Mouse (Mus musculus): ENCODE results near the gene Arl4d.
"Not testable (repeated sequence)": the region's sequence is repeated elsewhere in the genome, so short reads cannot be mapped to it uniquely, and the experiment has no call there.

The Arl4d gene

DNA sequence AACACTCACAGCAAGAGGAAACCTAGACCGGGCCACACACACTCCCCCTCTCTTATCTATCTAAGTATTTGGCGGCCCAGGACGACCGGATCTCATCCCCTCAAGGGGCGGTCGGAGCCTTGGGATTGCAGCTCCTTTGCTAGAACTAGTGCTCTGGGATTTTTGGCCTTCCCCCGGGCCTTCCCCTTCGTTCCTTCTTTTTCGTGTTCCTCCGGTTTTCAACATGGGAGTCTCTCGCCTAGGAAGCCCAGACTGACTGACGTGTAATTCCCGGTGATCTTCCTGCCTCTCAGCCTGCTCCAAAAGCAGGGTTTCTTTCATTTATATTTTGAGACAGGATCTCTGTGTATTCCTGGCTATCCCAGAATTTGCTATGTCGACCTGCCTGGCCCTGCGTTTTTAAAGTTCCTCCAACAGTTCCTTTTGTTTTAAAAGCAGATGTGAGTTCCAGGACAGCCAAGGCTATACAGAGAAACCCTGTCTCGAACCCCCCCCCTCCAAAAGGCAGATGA is 19.0 kb upstream of the Arl4d start:
- DNase-seq (ENCODE audit: low read depth) = peak; percentile 40

DNA sequence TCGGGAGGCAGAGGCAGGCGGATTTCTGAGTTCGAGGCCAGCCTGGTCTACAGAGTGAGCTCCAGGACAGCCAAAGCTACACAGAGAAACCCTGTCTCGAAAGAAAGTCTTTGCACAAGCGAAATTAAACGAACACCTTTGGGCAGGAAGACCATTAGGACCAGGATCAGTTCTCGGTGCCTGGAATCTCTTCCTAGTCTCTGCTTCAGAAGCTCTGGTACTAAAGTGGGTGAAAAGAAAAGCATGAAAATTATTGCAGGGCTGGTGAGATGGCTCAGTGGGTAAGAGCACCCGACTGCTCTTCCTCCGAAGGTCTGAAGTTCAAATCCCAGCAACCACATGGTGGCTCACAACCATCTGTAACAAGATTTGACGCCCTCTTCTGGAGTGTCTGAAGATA is 18.2 kb upstream of the Arl4d start:
- DNase-seq (ENCODE audit: low read depth) = not testable (repeated sequence)

DNA sequence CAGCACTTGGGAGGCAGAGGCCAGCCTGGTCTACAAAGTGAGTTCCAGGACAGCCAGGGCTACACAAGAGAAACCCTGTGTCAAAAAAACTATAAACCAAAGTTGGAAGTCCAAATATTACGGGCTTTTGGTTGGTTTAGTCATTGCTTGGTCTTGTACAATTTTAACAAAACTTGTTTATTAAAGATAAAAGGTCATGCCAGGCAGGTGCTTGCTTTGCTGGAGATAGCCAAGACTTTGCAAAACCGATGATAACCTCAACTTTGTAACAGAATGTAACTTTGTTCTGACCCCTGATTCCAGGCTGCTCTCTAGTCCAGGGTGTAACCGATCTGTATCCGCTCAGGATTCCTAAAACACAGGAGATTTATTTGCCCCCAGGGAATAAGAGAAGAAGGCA is 9.0 kb upstream of the Arl4d start:
- no peak for DNase-seq (ENCODE audit: low read depth)

DNA sequence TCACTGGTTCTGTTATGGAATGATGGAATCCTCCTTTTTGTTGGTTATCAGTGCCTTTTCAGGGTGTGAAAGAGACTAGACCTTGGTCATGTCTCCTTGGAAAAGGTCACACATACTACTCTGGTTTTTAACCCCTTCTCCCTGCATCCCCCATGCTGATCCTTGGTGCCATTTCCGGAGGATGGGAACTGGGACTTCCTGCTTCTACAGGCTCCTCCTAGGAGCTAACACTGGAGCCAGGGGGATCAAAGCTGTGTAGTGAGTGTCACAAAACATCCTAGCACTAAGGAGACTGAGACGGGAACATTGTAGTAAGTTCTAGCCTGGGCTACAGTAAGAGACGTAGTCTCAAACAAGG is 7.8 kb upstream of the Arl4d start:
- DNase-seq (ENCODE audit: low read depth) = no peak

DNA sequence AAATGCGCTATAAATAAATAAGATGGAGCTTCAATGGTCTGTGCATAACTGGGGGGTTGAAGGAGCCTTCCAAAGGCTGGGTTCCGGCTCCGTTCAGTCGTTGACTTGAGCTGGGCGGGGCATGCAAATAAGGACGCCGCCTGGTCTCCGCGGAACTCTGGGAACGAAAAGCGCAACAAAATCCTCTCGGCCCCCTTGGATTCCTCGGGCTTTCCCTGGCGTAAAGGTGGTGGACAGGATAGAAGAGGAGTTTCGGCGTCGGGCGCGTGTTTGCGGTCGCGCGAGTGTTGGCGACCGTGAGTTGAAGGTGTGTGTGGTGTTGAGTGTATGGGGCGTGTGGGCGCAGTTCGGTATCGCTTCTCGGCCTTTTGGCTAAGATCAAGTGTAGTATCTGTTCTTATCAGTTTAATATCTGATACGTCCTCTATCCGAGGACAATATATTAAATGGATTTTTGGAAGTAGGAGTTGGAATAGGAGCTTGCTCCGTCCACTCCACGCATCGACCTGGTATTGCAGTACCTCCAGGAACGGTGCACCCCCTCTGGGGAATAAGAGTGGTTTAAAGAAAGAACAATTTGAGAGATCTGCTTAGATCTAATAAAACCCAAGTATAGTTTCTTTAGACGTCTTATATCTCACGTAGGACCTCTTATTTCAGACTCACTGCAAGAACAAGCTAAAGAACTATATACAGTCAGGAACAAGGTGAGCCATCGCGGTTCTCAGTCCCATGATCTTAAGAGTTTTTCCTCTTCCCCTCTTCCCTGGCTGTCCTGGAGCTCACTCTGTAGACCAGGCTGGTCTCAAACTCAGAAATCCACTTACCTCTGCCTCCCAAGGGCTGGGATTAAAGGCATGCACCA is 7.2 kb upstream of the Arl4d start:
- peak; percentile 91 for DNase-seq (ENCODE audit: low read depth)

DNA sequence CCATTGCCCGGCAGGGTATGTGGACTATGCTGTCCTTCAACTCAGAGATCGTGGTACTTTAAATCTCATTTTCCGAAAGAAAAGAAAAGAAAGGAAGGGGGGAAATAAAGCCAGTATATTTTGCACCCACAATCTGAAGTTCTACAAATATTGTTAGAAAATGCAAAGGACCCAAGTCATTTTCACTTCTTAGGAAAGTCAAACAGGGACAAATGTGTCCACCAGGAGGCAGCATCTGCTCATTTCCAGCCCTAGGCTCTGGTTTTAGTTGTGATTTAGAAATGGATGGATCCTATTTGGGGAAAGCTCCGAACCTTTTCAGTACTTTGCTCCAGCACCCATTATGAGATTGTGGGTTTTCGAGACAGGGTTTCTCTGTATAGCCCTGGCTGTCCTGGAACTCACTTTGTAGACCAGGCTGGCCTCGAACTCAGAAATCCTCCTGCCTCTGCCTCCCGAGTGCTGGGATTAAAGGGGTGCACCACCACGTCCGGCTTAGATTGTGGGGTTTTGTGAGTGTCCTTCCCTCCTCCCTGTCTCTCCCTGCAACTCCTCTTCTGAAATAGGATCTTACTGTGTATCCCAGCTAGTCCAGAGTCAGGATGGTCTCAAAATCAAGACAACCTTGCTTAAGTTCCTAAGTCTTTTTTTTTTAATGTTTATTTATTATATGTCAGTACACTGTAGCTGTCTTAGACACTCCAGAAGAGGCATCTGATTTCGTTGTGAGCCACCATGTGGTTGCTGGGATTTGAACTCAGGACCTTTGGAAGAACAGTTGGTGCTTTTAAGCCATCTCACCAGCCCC is 6.4 kb upstream of the Arl4d start:
- DNase-seq (ENCODE audit: low read depth) = peak; percentile 93

DNA sequence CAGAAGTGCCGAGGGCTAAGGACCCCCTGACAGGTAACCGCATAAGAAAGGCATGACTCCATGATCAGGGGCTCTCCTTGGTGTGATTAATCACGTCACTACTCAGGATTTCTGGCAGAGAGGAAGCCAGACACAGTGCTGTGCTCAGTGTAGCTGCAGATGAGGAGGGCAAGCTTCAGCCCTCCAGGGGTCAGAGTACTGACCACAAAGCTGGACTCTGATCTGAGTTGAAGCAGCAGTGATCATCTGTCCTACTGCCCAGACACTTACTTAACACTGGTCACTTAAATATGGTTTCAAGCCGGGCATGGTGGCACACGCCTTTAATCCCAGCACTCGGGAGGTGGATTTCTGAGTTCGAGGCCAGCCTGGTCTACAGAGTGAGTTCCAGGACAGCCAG is 4.2 kb upstream of the Arl4d start:
- peak; percentile 20 for DNase-seq (ENCODE audit: low read depth)

DNA sequence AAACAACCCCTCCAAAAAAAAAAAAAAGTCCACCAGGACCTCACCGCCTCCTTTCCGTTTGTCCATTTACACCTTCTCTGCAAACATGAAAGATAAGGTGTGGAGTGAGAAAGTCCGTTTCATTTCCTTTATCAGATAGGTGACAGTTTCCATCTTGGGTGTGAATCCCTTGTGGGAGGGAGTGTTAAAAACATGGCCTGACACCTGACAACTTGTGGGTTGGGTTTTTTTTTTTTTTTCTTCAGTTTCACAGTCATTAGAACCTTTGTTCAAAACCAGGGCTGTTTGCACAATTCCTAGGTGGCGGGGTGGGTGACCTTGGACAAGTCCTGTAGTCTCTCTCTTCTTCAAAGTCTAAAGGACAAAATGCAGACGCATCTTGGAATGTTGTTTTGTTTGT is 3.6 kb upstream of the Arl4d start:
- DNase-seq (ENCODE audit: low read depth) = no peak

DNA sequence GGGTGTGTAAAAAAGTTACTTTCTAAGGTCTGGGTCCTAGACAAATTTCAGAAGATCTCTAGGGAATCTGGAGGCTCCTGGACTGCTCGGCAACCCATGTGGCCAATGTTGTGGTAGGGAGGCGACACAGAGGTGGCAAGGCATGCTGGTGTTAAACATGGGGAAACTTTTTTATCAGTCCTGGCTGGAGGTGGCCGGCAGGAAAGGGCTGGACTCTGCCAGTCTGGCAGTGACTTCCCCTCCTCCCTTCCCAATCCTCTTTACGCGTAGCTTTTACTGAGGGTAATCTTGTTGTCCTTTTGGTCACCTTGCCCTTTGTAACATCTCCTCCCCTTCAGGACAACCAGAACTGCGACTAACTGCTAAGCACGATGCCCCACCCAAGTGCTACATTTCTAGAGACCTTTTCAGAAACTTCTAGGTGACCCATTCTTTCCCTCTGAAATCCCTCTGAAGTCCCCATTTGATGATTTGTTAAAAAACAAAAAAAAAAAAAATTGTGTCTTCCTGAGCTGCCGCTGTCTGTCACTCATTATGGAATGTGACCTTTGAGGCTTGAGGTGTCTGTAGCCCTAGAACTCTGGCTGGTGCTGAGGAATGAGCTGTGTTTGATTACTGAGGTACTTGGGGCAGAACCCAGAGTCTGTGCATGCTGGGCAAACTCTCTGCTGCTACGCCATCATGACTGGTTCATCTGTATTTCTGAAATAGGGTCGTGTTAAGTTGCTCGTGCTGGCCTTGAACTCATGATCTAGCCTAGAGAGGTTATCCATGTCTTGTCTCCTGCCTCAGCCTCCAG is 1.9 kb upstream of the Arl4d start:
- no peak for DNase-seq (ENCODE audit: low read depth)

DNA sequence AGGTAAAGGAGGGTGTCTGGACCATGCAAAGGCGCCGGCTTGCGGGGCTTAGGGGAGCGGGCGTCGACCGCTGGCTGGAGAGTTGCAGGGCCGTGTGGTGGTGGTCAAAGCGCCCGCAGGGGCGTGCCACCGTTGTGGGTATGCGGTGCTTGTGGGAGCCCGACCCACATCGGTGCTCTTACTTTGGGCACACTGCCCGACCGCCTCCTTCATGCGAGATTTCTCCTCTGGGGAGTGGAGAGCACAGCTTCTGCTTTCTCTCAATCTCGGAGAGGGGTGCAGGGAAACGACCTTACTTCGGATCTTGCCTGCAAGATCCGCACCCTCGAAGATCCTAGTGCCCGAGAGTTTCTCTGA is 273 bp downstream of the Arl4d start:
- peak; percentile 72 for DNase-seq (ENCODE audit: low read depth)

DNA sequence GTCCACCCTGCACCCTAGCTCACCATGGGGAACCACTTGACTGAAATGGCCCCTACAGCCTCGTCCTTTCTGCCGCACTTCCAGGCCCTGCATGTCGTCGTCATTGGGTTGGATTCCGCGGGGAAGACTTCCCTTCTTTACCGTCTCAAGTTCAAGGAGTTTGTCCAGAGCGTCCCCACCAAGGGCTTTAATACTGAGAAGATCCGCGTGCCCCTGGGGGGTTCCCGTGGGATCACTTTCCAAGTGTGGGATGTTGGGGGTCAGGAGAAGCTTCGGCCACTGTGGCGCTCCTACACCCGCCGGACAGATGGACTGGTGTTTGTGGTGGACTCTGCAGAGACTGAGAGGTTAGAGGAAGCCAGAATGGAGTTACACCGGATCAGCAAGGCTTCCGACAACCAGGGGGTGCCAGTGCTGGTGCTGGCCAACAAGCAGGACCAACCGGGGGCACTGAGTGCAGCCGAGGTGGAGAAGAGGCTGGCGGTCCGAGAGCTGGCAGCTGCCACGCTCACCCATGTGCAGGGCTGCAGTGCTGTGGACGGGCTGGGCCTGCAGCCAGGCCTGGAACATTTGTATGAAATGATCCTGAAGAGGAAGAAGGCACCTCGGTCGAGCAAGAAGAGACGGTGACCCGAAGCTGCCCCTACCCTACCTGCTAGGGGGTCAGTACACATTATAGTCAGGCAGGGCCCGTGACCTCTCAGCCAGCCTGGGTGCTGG is 1.4 kb downstream of the Arl4d start:
- DNase-seq (ENCODE audit: low read depth) = no peak

DNA sequence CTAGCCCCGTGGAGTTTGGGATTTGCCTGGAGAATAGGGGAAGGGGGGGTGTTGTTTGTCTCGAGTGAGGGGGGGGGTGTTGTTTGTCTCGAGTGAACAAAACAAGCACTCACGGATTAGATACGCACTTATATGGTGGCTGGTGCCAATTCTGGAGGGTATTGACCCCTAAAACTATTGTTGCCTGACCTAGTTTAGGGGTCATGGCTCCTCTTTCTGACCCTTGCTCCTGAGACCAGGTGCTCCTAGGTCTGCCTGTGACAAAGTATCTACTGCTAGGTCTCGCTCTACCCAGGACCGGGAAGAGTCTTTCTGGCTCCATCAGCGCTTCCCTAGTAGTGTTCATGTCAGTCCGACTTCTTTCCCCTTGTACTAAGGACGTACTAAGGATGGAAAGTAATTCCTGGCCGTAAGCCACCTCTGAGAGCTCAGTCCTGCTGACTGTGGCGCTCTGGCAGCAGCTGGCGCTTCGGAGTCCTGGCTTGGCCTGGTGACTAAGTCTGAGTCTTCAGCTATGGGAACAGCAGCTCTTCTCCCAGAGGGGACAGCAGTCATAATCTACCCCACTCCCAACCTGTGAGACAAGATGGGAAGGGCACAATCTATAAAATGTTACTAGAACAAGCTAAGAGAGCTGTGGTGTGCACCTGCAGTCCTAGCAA is 2.7 kb downstream of the Arl4d start:
- peak; percentile 87 for DNase-seq (ENCODE audit: low read depth)

DNA sequence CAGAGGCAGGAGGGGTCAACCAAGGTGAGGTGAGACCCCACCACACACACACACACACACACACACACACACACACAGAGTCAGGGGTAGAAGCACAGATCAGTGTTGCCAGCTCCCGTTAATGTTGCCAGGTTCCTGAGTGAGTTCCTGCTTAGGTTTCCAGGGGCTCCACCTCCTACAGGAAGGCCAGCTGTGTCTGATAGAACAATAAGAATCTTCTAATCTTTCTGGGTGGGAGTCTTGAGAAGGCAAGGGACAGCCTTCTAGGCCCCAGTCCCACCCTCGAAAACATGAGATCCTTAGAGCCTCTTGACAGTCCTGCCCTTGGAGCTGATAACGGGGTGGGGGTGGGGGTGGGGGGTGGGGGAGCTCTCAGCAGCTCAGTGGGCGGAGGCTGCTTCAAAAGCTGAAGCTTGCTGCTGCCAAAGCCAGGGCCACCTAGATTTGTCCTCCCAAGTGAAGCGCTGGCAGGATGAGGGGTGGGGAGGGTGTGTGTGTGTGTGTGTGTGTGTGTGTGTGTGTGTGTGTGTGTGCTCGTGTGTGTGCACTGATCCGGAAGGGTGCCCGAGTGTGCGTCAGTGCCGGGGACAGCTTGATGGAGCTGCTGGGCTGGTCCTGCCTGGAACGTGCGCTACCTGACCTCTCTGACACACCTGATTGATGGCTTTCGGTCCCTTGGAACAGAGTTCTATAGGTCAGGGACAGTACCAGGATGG is 3.4 kb downstream of the Arl4d start:
- no peak for DNase-seq (ENCODE audit: low read depth)

DNA sequence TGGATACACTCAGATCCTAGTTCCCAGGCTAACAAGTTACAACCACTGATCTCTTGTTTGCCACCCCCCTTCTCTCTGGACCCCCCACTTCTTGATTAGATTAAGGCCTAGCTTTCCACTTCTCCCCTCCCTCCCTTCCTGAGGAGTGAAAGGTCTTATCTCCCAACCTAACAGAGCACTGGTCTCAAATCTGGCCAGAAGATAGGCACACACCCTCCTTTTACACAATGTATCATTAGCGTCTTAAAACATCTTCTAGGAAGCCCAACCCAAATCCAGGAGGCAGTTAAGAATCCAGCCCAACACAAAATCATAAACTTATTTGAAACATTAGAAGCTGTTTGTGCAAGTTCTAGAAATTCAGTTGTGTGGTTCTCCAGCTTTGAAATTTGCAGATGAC is 5.0 kb downstream of the Arl4d start:
- no peak for DNase-seq (ENCODE audit: low read depth)

DNA sequence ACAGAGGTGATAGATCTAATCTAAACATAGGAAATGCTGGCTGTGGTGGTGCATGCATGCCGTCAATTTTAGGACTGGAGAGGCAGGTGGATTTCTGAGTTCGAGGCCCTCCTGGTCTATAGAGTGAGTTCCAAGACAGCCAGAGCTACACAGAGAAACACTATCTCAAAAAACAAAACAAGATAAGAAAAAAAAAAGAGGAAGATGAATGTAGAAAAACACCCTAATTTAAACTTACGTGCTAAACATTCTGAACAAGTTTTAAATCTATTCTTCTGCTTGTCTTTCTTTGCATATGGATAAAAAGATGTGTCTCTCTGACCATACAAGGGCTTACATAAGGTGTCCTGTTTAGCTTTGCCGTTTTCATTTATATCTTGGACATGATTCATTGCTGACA is 5.9 kb downstream of the Arl4d start:
- no peak for DNase-seq (ENCODE audit: low read depth)

DNA sequence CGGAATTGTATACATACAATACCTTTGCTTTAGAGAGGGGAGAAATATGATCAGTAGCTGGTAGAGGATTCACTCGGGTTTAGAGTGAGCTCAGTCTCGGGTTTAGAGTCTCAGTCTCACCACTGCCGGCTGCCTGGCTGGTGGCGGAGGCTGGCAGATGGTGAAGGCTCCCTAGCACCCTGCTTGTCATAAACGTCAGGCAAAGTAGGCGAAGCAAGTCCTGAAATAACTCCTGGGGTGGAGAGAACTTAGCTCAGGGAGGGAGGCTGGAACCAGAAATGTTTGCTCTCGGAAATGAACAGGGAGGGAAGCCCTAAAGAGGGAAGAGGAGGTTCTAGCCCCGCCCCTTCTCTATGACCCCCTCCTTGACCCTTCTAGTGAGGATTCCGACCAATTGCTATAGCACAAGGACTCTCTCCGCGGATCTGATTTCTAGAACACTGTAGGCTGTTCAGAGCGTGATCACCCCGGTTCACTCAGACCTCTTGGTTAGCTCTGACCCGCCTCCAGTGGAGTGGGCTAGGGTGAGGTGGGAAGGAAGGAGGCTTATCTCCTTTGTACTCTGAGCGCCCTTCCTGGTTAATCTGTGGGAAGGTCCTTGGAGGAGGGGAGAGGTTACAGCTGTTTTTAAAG is 7.8 kb downstream of the Arl4d start:
- DNase-seq (ENCODE audit: low read depth) = no peak

DNA sequence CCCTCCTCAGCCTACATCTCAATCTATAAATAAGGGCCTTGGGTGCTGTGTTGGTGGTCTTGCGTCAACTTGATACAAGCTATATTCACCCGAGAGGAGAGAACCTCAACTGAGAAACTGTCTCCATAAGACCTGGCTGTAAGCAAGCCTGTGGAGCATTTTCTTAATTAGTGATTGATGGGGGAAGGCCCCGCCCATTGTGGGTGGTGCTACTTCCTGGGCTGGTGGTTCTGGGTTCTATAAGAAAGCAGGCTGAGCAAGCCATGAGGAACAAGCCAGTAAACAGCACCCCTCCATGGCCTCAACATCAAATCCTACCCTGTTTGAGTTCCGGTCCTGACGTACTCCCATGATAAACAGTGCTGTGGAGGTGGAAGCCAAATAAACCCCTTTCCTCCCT is 8.8 kb downstream of the Arl4d start:
- no peak for DNase-seq (ENCODE audit: low read depth)

DNA sequence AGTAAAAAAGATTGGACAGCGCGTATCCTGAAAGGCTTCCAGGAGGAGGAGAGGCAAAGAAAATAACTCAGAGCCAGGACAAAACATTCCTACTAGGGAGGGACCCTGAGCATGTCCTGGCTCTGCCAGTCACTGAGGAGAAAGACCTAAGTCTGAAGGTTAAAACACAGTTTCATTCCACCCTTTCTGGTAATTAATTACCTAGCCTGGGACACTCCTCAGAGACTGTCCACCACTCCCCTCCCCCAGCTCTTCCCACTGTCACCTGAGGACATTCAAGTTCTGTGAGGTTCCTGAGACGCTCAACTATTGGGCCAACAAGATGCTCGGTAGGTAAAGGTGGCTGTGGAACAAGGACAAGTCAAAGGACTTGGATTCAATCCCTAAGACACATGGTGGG is 10.0 kb downstream of the Arl4d start:
- DNase-seq (ENCODE audit: low read depth) = no peak

DNA sequence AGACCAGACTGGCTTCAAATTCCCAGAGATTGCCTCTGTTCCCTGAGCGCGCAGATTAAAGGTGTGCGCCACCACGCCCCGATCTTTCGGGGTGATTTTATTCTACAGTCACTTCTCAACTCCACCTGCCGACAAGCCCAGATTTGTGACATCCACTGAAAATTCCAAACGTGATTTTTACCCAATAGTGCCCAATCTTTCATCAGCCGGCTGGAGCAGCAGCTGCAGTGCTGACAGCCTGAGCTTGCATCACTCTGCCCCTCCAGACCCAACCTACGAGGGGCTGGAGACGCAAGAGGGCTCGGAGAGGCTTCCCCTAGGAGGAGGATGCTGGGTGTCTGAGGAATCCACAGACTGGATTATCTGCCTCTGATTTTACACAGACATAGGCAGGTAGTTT is 12.3 kb downstream of the Arl4d start:
- no peak for DNase-seq (ENCODE audit: low read depth)

DNA sequence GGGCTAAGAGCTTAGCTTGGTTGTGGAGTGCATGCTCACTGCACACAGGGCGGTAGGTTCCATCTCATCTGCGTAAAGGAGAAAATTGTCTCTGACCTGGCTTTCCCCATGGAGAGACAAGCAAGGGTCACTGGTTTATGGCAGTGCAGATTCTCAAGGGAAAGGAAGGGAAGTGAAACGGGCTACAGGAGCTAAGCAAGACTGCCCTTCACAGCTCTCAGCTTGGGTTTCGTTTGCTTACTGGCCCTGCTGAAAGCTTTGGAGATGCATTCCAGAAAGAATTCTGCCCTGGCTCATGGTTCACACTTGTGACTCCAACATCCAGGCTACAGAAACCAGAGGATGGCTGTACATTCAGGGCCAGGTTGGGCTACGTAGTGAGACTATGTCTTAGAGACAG is 13.4 kb downstream of the Arl4d start:
- no peak for DNase-seq (ENCODE audit: low read depth)
